Mouse (Mus musculus) cerebellum, adult (tissue): Measurements from ENCODE around the gene Pklr.
"Not testable (repeated sequence)": the region's sequence is repeated elsewhere in the genome, so short reads cannot be mapped to it uniquely, and the experiment has no call there.

ENCODE experiments used
- ATAC-seq: cut with Nextera tagmentation; 2 replicates; pipeline ENCODE4 v1.9.2; 2017; ENCODE audit warnings: mild to moderate bottlenecking, moderate library complexity, mixed read lengths; ENCODE audit not compliant: insufficient number of reproducible peaks, low FRiP score, low TSS enrichment

Gene Pklr

DNA sequence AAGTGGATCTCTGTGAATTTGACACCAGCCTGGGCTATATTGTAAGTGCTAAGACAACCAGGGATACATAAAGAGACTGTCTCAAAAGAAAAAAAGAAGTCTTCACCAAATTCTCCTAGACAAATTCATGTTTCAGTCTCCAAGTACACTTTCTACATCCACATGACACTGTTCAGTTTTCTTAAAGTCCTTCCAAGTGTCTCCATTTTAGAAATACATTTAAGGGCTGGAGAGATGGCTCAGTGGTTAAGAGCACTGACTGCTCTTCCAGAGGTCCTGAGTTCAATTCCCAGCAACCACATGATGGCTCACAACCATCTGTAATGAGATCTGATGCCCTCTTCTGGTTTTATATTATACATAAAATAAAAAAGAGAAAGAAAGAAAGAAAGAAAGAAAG, 25.3 kb downstream of the Pklr start:
- ATAC-seq = not testable (repeated sequence)

DNA sequence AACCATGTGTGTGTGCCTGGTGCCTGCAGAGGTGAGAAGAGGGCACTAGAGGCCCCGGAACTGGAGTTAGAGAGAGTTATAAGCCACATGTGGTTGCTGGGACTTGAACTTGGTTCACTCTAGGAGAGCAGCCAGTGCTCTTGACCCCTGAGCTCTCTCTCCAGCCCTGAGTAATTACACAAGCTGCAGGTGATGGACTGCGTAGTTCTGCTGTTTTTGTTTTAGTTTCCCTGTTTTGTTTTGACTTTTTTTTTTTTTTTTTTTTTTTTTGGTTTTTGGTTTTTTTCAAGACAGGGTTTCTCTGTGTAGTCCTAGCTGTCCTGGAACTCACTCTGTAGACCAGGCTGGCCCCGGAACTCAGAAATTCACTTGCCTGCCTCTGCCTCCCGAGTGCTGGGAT, 25.8 kb downstream of the Pklr start:
- ATAC-seq = no peak

DNA sequence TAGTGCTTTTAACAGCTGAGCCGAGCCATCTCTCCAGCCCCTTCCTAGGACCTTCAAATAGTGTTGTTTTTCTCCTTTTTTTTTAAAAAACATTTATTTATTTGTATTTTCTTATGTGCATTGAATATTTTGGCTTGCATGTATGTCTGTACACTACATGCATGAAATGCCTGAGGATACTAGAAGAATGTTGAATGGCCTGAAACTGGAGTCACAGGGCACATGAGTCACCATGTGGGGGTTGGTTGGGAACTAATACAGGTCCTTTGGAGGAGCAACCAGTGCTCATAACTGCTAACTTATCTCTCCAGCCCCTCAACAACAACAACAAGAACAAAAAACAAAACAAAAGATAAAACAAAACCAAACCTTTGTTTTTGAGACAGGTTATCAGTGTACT, 27.2 kb downstream of the Pklr start:
- ATAC-seq = no peak

DNA sequence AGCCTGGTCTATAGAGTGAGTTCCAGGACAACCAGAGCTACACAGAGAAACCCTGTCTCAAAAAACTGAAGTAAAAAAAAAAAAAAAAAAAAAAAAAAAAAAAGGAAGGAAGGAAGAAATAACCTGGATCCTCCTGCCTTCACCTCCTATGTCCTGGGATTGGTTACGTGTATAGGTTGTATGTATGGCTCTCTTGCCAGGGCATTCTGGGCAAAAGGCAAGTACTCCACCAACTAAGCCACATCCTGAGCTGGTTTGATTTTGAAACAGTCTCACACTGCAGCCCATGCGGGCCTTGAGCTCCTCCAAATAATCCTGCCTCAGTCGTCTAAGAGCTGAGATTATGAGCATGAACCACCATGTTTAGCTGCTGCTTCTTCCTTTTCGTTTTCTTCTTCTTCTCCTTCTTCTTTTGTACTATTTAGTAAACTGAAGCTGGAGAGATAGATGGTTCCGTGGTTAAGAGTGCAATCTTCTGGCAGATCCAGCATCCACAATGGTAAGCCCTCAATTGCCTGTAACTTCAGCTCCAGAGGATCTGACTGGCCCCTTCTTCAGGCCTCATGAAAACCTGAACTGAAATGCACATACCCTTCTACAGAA, 27.8 kb downstream of the Pklr start:
- no peak for ATAC-seq

DNA sequence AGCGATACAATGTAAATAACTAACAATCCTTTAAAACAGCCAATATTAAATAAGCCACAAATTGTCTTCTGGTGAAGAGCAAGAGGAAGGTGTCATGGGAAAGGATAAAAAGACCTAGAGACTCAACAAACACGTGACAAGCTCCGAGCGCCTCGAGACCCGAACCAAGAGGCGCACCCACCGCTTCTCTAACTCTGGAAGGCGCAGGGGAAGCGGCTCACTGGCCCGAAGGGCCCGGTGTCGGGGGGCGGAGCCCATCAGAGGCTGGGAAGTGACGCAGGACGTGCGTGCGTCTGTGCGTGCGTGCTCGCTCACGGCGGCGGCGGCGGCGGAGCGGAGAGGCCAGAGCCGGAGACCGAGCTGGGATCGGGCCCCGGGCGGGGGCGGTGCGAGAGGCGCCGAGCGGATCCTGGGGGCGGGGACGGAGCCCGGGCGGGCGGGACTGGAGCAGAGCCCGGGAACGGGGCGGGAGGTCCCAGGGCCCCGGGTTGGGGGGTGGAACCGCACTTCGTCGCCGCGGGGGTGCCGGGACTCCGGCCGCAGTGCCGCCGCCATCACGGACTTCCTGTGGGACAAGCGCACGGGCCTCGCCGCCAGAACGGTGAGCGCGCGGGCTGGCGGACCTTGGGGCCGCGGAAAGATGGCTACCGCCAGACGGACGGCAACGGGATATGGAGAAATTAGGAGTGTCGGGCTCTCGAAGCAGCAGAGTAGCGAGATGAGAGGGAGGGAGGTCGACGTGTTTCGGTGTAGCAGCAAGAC, 28.7 kb downstream of the Pklr start, which contains the start of gene Clk2:
Gene Clk2, plus strand, starts transcription at position 290 of the 762 bp plus-strand sequence.
- ATAC-seq = peak; percentile 95

DNA sequence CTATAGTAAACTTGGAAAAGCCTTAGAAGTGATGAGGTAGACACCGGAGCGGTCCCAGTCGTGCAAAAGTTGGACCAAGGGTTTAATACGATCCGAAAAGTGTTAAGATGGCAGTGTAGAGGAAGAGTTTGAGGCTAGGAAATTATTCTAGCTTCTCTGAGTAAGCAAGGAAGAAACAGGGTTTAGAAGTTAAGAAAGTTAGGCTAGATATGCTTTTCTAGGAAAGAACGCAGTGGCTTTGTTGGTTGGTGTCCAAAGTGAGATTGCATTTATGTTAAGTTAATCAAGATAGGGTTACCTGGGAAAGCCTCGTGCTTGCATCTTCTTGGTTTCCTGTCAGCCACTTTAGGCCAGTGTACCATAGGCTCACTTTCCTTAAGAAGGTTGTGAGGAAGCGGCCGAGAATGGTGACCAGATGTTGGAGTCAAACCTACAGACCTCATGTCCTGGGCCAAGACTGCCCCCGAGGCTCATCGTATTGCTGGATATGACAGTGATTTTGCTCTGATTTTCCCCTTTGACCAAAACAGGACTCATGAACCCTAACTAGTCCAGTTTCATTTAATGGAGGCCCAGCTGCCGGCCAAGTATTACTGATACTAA, 29.4 kb downstream of the Pklr start:
- no peak for ATAC-seq

DNA sequence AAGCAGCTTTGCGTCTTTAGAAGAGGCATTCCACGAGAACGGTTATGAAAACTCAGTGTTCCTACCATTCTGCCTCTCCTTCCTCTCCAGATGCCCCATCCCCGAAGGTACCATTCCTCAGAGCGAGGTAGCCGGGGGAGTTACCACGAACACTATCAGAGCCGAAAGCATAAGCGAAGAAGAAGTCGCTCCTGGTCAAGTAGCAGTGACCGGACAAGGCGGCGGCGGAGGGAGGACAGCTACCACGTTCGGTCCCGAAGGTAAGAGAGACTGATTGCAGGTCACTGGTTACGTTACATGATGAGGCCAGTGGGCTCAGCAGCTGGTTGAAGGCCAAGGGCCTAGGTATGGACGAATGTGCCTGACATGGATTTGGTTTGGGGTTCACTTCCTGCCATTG, 31.0 kb downstream of the Pklr start:
- no peak for ATAC-seq

DNA sequence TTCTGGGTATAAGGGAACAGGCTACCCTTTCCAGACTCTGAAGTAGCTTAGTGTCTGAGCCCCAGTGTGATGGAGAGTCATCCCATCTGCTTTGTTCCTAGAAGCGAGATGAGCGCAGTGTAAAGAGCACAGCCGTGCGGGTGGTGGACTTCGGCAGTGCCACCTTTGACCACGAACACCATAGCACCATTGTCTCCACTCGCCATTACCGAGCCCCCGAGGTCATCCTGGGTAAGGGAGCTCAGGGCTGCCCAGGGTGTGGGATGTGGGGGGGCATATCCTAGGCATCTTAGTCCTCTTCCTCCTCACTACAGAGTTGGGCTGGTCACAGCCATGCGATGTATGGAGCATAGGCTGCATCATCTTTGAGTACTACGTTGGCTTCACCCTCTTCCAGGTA, 38.9 kb downstream of the Pklr start:
- ATAC-seq = no peak

DNA sequence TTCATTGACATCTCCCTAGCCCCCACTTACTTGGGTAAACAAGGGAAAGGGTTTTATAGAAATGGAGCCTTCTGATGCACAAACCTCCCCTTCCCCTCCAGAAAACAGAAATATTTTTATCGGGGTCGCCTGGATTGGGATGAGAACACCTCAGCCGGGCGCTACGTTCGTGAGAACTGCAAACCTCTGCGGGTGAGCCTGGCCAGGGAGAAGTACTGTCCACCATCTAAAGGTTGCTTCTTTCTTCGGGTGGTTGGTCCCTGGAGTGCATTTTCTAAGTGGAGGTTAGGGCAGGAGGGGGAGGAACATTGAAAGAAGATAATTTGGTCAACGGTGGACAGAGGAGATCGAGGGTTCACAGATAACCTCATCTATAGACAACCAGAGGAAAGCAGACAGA, 39.6 kb downstream of the Pklr start:
- no peak for ATAC-seq

DNA sequence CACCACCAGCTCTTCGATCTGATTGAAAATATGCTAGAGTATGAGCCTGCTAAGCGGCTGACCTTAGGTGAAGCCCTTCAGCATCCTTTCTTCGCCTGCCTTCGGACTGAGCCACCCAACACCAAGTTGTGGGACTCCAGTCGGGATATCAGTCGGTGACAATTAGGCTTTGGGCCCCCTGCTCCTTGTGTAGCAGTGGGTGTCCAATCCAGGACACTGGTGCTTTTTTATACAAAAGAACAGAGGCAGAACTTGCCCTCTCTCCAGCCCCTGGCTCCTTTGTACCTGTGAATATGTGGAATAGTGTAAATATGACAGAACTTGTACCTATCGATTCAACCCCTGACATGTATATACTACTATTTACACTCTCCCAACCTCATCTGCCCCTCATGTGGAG, 40.5 kb downstream of the Pklr start:
- no peak for ATAC-seq

DNA sequence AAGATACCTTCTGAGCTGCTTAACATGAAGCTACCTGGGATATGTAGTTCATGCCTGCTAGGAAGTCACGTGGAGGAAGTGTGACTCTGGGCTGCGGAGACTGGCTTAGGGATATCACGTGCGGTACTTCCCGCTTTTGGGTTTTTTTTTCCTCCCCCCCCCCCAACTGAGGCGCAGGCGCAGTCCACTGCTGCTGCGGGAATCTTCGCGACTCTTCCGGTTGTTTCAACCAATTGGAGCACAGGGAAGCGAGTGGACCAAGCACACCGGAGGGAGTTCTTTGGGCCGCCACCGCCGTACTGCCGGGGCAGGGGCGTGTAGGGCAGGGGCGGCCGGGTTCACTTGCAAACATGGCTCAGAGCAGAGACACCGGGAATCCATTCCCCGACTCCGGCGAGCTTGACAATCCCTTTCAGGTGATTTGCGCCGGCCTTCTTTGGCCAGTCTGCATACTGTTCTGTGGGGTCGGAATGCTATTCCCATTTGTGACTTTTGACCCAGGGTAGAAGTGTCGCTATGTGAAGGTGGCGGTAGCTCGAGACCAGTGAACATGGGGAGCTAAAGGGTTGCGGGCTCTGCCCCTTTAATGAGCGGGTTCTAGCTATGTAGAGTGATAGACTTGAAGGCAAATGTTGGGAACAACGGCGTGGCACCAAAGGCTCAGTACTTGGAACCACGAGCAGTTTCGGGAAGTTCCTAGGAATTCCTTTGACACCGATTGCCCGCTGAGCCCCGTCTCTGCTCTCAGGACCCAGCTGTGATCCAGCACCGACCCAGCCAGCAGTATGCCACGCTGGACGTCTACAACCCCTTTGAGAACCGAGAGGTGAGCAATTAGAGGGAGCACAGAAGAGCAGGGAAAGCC, 41.5 kb downstream of the Pklr start, which contains the start of gene Scamp3:
Gene Scamp3, plus strand, starts transcription at position 232 of the 865 bp plus-strand sequence.
- ATAC-seq = peak; percentile 94

DNA sequence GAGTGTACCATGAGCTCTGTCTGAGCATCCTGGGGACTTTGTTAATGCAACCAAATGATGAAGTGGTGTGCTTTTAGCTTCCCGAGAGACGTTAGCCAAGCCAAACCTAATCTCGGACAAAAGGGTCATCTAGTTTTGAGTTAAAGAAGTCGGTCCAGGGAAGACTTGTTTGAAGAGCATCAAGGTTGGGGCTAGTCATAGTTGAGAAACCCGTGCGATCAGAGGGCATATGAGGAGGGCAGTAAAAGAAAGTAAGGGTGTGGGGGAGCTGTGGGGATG, 42.1 kb downstream of the Pklr start:
- ATAC-seq = no peak

DNA sequence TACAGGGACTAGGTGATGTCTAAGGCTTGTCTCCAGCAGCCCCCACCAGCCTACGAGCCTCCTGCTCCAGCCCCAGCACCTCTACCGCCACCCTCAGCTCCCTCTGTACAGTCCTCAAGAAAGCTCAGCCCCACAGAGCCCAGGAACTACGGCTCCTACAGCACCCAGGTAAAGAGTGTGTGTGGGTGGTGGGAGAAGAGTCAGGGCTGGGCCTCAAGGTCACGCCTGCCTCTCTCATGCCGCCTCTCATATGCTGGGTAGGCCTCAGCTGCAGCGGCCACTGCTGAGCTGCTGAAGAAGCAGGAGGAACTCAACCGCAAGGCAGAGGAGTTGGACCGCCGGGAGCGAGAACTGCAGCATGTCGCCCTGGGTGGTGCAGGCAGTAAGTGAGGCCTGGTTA, 43.1 kb downstream of the Pklr start:
- no peak for ATAC-seq

DNA sequence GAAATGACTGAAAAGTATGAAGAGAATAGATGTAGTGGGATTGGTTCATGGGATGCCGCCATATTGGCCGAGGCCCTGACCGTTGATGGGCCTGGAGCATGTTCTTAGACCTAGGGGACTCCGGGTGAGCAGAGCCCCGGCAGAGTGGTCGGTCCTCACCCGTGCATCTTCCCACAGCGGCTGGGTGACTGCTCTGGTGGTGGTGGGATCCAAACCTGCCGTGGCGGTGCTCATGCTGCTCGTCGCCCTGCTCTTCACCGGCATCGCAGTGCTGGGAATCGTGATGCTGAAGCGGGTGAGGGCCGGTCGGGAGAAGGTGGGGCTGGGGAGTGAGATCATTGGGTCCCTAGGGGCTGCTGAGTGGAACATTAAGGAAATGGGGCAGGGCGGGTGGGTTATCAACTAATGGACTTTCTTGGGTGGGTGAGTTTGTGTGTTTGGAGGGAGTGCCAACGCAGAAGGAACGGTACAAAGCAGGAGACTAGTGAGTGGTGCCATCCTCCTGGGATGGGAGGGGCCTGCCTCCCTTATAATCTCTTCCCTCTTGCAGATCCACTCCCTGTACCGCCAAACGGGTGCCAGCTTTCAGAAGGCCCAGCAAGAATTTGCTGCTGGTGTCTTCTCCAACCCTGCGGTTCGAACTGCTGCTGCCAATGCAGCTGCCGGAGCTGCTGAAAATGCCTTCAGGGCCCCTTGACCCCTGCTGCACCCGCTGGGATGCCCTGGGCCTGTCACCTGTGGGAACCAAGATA, 46.0 kb downstream of the Pklr start:
- no peak for ATAC-seq

DNA sequence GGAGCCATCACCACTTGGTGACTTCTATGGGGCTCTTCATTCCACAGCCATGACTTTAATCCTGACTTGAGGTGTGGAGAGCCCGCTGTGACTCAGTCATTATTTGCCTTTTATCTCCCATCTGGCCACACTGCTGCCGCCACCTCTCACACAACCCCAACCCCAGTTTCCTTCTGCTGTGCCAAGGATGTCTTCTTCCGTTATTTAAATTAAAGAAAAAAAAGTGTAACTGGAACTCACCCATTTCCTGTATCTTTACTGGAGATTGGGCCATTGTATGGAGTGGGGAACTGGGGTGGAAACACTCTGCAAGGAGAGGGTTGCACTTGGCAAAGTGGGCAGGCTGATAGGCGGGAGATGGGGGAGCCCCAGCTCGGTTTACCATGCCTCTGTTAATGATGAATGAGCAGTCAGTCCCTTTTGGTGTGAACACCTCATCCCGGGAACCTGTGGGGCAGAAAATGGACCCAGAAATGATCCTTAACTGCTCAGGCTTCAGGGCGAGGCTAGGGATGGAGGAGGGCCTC, 46.7 kb downstream of the Pklr start:
- 0 out of 2 replicates have a peak, but pooled peaks have one; percentile 0 for ATAC-seq

DNA sequence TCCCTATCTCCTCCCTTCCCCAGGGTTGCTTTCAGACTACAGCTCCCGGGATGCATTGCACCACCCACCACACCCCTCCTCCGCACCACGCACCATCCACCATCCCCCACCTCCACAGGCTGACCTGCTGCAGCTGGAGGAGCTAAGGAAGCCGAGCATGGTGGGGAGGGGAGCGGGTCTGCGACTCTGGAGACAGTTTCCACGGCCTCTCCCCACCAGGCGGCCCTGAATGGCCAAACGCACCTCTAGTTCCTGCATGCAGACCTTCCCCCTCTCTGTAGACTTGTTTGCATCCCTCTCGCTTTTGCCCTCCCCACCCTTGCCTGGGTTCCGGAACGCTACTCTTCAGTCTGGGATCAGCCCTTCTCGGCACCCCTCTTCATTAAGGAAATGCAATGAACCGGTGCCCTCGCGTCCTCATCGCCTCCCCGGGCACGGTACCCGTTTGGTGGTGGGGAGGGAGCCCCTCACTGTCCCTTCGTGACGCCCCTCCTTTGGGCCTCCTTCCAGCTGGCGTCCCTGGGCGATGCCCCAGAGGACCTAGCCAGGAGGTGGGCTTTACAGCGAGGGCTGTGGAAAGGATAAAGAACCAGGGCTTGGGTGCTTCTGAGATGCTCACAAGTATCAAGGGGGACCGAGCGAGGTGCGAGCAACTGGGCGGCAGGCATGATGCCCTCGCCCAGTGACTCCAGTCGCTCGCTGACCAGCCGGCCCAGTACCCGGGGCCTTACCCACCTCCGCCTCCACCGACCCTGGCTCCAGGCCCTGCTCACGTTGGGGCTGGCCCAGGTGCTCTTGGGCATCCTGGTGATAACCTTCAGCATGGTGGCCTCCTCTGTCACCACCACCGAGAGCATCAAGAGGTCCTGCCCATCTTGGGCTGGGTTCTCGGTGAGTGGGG, 47.4 kb downstream of the Pklr start, which contains the start of gene Fam189b:
Gene Fam189b, plus strand, starts transcription at position 86 of the 901 bp plus-strand sequence.
- ATAC-seq = peak; percentile 89

DNA sequence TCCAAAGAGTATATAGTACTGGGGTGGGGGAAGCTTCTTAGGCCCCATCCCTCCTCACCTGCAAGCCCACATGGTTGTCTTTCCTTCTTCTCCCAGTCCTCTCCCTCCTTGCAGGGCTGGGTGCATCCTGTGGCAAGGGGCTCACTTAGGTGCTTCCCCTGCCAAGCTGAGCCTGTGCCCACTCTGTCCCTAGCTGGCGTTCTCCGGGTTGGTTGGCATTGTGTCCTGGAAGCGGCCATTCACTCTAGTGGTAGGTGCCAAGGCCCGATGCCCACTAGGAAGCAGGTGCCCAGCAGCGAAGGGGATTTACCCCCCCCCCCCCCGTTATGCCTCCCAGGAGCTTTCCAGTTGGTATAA, 48.0 kb downstream of the Pklr start:
- ATAC-seq = no peak

DNA sequence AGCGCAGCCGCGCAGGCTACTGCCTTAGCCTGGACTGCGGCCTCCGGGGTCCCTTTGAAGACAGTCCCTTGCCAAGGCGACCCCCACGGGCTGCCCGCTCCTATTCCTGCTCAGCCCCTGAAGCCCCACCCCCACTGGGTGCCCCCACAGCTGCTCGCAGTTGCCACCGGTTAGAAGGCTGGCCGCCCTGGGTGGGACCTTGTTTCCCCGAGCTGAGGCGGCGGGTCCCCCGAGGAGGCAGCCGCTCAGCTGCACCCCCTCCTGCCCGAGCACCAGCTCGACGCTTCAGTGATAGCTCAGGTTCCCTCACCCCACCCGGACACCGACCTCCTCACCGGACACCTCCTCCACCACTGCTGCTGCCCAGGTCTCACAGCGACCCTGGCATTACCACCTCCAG, 51.3 kb downstream of the Pklr start:
- ATAC-seq = no peak
